Mouse (Mus musculus) lung, postnatal 0 days (tissue): ENCODE measurements around the gene Lrfn4.

Source experiments
- CTCF ChIP-seq: IDR thresholded peaks from 2 replicates; pipeline ENCODE4 v1.5.1; 2016; ENCODE audit warnings: antibody characterized with exemption, mild to moderate bottlenecking
- EP300 ChIP-seq: IDR thresholded peaks from 2 replicates; pipeline ENCODE4 v1.6.1; 2016; ENCODE audit warnings: antibody characterized with exemption, mild to moderate bottlenecking, control low read depth

DNA sequence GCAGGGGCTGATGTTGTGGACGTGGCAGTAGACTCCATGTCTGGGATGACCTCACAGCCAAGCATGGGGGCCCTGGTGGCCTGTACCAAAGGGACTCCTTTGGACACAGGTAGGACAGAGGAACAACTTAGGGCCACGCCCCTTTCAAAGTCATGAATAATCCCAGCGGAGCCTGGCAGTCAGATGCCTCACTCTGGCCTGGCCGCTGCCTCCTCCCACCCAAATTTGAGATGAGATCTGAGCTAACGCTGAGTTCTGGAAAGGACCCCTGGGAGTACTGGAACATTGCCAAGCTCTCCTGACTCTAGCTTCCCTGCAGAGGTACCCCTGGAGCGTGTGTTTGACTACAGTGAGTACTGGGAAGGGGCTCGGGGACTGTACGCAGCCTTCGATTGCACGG is 4.0 kb upstream of the Lrfn4 start:
- TF ChIP-seq CTCF (no peak), EP300 (no peak)
